Mouse (Mus musculus) R1 (cell line): ENCODE measurements around the gene Kirrel3.

ENCODE experiments used
- DNase-seq: peaks from one replicate; pipeline ENCODE4 v3.0.0-alpha.2; 2018; ENCODE audit warnings: low read depth, low spot score

The Kirrel3 gene

GRCm38 (mm10) chr9:34600326-34600725 lies 114.6 kb downstream of the Kirrel3 start:
- no peak for DNase-seq

GRCm38 (mm10) chr9:34603750-34604149 lies 118.1 kb downstream of the Kirrel3 start:
- DNase-seq: no peak

GRCm38 (mm10) chr9:34604931-34605330 lies 119.2 kb downstream of the Kirrel3 start:
- no peak for DNase-seq

GRCm38 (mm10) chr9:34605486-34605885 lies 119.8 kb downstream of the Kirrel3 start:
- no peak for DNase-seq

- DNase-seq: no peak
Measured at GRCm38 (mm10) chr9:34607976-34608375, 122.3 kb downstream of the Kirrel3 start.

- no peak for DNase-seq
Measured at GRCm38 (mm10) chr9:34612886-34613769, 127.4 kb downstream of the Kirrel3 start.

- no peak for DNase-seq
Measured at GRCm38 (mm10) chr9:34618099-34618498, 132.4 kb downstream of the Kirrel3 start.

- DNase-seq: no peak
Measured at GRCm38 (mm10) chr9:34619913-34620312, 134.2 kb downstream of the Kirrel3 start.

- DNase-seq: no peak
Measured at GRCm38 (mm10) chr9:34623526-34623925, 137.8 kb downstream of the Kirrel3 start.

GRCm38 (mm10) chr9:34624021-34624420 lies 138.3 kb downstream of the Kirrel3 start:
- DNase-seq: no peak

GRCm38 (mm10) chr9:34628841-34629240 lies 143.1 kb downstream of the Kirrel3 start:
- DNase-seq: no peak

GRCm38 (mm10) chr9:34635696-34636095 lies 150.0 kb downstream of the Kirrel3 start:
- DNase-seq: peak; percentile 69

- no peak for DNase-seq
Measured at GRCm38 (mm10) chr9:34643917-34644316, 158.2 kb downstream of the Kirrel3 start.

GRCm38 (mm10) chr9:34644392-34644791 lies 158.7 kb downstream of the Kirrel3 start:
- DNase-seq: no peak

- DNase-seq: no peak
Measured at GRCm38 (mm10) chr9:34646831-34647230, 161.1 kb downstream of the Kirrel3 start.

GRCm38 (mm10) chr9:34652278-34652677 lies 166.6 kb downstream of the Kirrel3 start:
- no peak for DNase-seq

- DNase-seq: no peak
Measured at GRCm38 (mm10) chr9:34653141-34653540, 167.4 kb downstream of the Kirrel3 start.

GRCm38 (mm10) chr9:34660566-34660965 lies 174.9 kb downstream of the Kirrel3 start:
- peak; percentile 14 for DNase-seq

GRCm38 (mm10) chr9:34663412-34663811 lies 177.7 kb downstream of the Kirrel3 start:
- no peak for DNase-seq

GRCm38 (mm10) chr9:34665361-34666129 lies 179.9 kb downstream of the Kirrel3 start:
- no peak for DNase-seq

GRCm38 (mm10) chr9:34667182-34667581 lies 181.5 kb downstream of the Kirrel3 start:
- no peak for DNase-seq

- DNase-seq: no peak
Measured at GRCm38 (mm10) chr9:34670906-34671305, 185.2 kb downstream of the Kirrel3 start.

- no peak for DNase-seq
Measured at GRCm38 (mm10) chr9:34686798-34687197, 201.1 kb downstream of the Kirrel3 start.
